Mouse (Mus musculus) liver, embryonic 12.5 days (tissue): ENCODE measurements around the gene Pitx2. TPM values are rescaled to one million over a fixed set of nuclear protein-coding genes. Genes with fewer than 3 reads are reported as not detected.
A peak's percentile ranks its signal among the peaks of the same experiment; 100 is the strongest.

Experiments used
- ATAC-seq: fragments of 200-750 bp; cut with Nextera tagmentation; 2 replicates; pipeline ENCODE4 v1.8.0; 2017; ENCODE audit warnings: moderate number of reproducible peaks, mild to moderate bottlenecking, moderate library complexity
- H3K27ac ChIP-seq: fragments of 300-500 bp; sonication (generic); 2 replicates; pipeline ENCODE4 v1.5.1; 2016; ENCODE audit warnings: mild to moderate bottlenecking
- H3K27me3 ChIP-seq: fragments of 300-500 bp; sonication (generic); replicated peaks from 2 replicates; pipeline ENCODE4 v1.6.1; 2016; ENCODE audit warnings: mild to moderate bottlenecking, moderate library complexity
- H3K36me3 ChIP-seq: fragments of 300-500 bp; sonication (generic); 2 replicates; pipeline ENCODE4 v1.6.1; 2016; ENCODE audit warnings: mild to moderate bottlenecking, moderate library complexity
- H3K4me1 ChIP-seq: fragments of 300-500 bp; sonication (generic); 2 replicates; pipeline ENCODE4 v1.6.1; 2016
- H3K4me2 ChIP-seq: fragments of 300-500 bp; sonication (generic); 2 replicates; pipeline ENCODE4 v1.6.1; 2016; ENCODE audit warnings: mild to moderate bottlenecking, moderate library complexity
- H3K4me3 ChIP-seq: fragments of 300-500 bp; sonication (generic); 2 replicates; pipeline ENCODE4 v1.5.1; 2016; ENCODE audit warnings: mild to moderate bottlenecking, moderate library complexity
- H3K9ac ChIP-seq: fragments of 300-500 bp; sonication (generic); 2 replicates; pipeline ENCODE4 v1.6.1; 2016; ENCODE audit warnings: mild to moderate bottlenecking, moderate library complexity
- H3K9me3 ChIP-seq: fragments of 300-500 bp; sonication (generic); replicated peaks from 2 replicates; pipeline ENCODE4 v1.6.1; 2016; ENCODE audit warnings: mild to moderate bottlenecking, moderate library complexity
- WGBS: fragments of 180-500 bp; shearing (Covaris S2); methylation state at CpG from one replicate; pipeline ENCODE4 v1.1.7; 2016; ENCODE audit not compliant: insufficient replicate concordance; 5-methylcytosine and 5-hydroxymethylcytosine counted together
- polyA plus RNA-seq: library from polyadenylated mRNA; unstranded; fragments of >200 nt; fragmentation: Nextera tagmentation; extraction: Ambion mirVana; gene quantifications from 2 replicates; pipeline ENCODE4 v1.2.1, GENCODE M21; 2016

Gene Pitx2
- polyA plus RNA-seq, 1 experiment from 2014 or later, result 5.9 TPM

GRCm38 (mm10) chr3:129250997-129251396 is 51.3 kb downstream of the Pitx2 start:
- no peak for ATAC-seq
- no peak overlapping the region for H3K4me3 ChIP-seq
- H3K27ac ChIP-seq, result no peak overlapping the region
- H3K27me3 ChIP-seq, result no peaks in the 10 kb centered on the region
- H3K9ac ChIP-seq, result no peak overlapping the region
- 70% methylated on average over 9 of the region's 9 CpGs for WGBS
- no peaks in the 10 kb centered on the region for H3K4me1 ChIP-seq
- no peaks in the 10 kb centered on the region for H3K9me3 ChIP-seq
- H3K36me3 ChIP-seq, result no peaks in the 10 kb centered on the region
- H3K4me2 ChIP-seq, result no peak overlapping the region

DNA sequence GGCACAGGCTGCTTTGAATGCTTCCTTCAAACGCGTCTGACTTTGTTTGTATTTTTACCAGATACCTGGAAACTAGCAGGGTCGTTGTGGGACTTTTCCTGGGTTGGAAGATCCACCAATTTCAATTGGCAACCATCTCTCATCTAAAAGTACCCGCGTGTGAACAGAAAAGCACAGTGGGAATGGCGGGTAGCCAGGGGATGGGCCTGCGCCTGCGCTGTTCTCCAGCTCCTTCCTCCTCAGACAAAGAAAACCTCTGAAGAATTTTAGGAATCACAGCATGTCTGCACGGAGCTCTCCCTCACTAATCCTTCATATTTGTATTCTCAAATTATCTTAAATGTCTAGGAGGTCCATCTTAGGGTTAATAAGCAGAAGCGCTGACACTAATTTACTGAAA is 54.6 kb downstream of the Pitx2 start:
- 42% methylated on average over 10 of the region's 10 CpGs for WGBS
- no peaks in the 10 kb centered on the region for H3K4me1 ChIP-seq
- H3K4me3 ChIP-seq, result no peak overlapping the region
- 0 out of 2 replicates have a peak, but pooled peaks cover 3% of the 10 kb centered on the region for H3K27me3 ChIP-seq
- no peak for ATAC-seq
- no peak overlapping the region for H3K9ac ChIP-seq
- H3K9me3 ChIP-seq, result no peaks in the 10 kb centered on the region
- H3K27ac ChIP-seq, result no peak overlapping the region
- no peaks in the 10 kb centered on the region for H3K36me3 ChIP-seq
- no peak overlapping the region for H3K4me2 ChIP-seq

- 0 out of 2 replicates have a peak, but pooled peaks cover 3% of the 10 kb centered on the region for H3K27me3 ChIP-seq
- no peak overlapping the region for H3K4me3 ChIP-seq
- no peaks in the 10 kb centered on the region for H3K4me1 ChIP-seq
- H3K9ac ChIP-seq, result no peak overlapping the region
- no peak overlapping the region for H3K27ac ChIP-seq
- 38% methylated on average over 19 of the region's 19 CpGs for WGBS
- H3K9me3 ChIP-seq, result no peaks in the 10 kb centered on the region
- no peaks in the 10 kb centered on the region for H3K36me3 ChIP-seq
- ATAC-seq, result no peak
- H3K4me2 ChIP-seq, result peak overlapping the region; percentile 29
Observed at GRCm38 (mm10) chr3:129256283-129256682, 56.6 kb downstream of the Pitx2 start.

DNA sequence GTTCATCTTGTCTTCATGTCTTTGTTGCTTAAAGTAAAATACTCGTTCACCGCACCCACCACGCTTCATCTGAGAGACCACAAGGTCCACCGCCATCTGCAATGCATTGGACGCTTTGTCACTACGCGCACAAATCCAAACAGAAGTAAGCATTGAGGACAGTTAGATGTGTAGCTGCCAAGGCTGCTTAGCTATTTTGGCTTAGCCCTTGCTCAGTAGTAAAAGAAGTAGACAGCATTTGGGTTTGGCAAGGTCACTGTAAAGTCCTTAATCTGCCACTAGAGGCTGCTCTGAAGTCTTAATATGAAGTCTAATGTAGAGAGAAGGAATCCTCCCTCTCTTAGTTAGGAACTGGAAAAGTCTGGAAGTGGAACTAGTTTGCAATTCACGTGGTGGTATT is 57.1 kb downstream of the Pitx2 start:
- Histone ChIP-seq H3K27ac (no peak overlapping the region), H3K4me1 (no peaks in the 10 kb centered on the region), H3K4me3 (no peak overlapping the region), H3K9ac (no peak overlapping the region), H3K36me3 (no peaks in the 10 kb centered on the region), H3K27me3 (0 out of 2 replicates have a peak, but pooled peaks cover 3% of the 10 kb centered on the region), H3K4me2 (no peak overlapping the region), H3K9me3 (no peaks in the 10 kb centered on the region)
- ATAC-seq, result no peak
- 60% methylated on average over 8 of the region's 8 CpGs for WGBS

DNA sequence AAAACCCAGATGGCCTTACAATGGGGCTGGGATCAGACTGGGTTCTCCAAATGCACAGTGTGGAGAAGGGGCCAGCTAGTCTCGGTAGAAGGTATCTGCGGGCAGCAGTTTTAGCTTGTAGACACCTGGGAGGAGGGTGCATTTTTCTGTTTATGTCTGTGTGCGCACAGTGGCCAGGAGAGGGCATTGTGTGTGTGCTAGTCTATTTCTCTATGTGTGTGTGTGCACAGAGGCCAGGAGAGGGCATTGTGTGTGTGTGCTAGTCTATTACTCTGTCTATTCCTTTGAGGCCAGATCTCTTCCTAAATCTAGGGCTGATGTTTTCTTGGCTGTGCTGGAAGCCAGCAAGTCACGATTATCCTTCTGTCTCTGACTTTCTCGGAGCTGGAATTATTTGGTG is 58.8 kb downstream of the Pitx2 start:
- ATAC-seq, result no peak
- WGBS, result 67% methylated on average over 5 of the region's 5 CpGs
- H3K27me3 ChIP-seq, result 0 out of 2 replicates have a peak, but pooled peaks cover 3% of the 10 kb centered on the region
- no peak overlapping the region for H3K9ac ChIP-seq
- H3K4me1 ChIP-seq, result no peaks in the 10 kb centered on the region
- H3K27ac ChIP-seq, result no peak overlapping the region
- no peaks in the 10 kb centered on the region for H3K9me3 ChIP-seq
- H3K36me3 ChIP-seq, result no peaks in the 10 kb centered on the region
- H3K4me3 ChIP-seq, result no peak overlapping the region
- H3K4me2 ChIP-seq, result no peak overlapping the region

Other genes starting within 250 kb of the Pitx2 start
- 2.5 and 2.7 TPM in 2 replicates for gene Enpep, start 132.8 kb downstream of the Pitx2 start, polyA plus RNA-seq